Mouse (Mus musculus) fat pad, adult 2 months (tissue): ENCODE measurements around the gene Ctnnb1.
A peak's percentile ranks its signal among the peaks of the same experiment; 100 is the strongest.

Source experiments
- DNase-seq: peaks from one replicate; pipeline ENCODE4 v3.0.0-alpha.2; 2011; ENCODE audit warnings: low read depth, low spot score; ENCODE audit errors: extremely low read depth

Gene Ctnnb1

GRCm38 (mm10) chr9:120961466-120961865, 32.5 kb downstream of the Ctnnb1 start:
- no peak for DNase-seq

GRCm38 (mm10) chr9:120961969-120962700, 33.1 kb downstream of the Ctnnb1 start:
- peak; percentile 74 for DNase-seq

- no peak for DNase-seq
Measured at GRCm38 (mm10) chr9:120963104-120963503, 34.1 kb downstream of the Ctnnb1 start.

- no peak for DNase-seq
Measured at GRCm38 (mm10) chr9:120963720-120964119, 34.7 kb downstream of the Ctnnb1 start.

- no peak for DNase-seq
Measured at GRCm38 (mm10) chr9:120964224-120964623, 35.2 kb downstream of the Ctnnb1 start.

- DNase-seq, result no peak
Measured at GRCm38 (mm10) chr9:120965007-120965406, 36.0 kb downstream of the Ctnnb1 start.

- DNase-seq, result no peak
Measured at GRCm38 (mm10) chr9:120973026-120973515, 44.1 kb downstream of the Ctnnb1 start.

GRCm38 (mm10) chr9:120974209-120974608, 45.2 kb downstream of the Ctnnb1 start:
- no peak for DNase-seq

- no peak for DNase-seq
Measured at GRCm38 (mm10) chr9:120976158-120976557, 47.1 kb downstream of the Ctnnb1 start.

- no peak for DNase-seq
Measured at GRCm38 (mm10) chr9:120976856-120977255, 47.8 kb downstream of the Ctnnb1 start.

GRCm38 (mm10) chr9:120981777-120982176, 52.8 kb downstream of the Ctnnb1 start:
- DNase-seq, result no peak

GRCm38 (mm10) chr9:120983849-120984248, 54.8 kb downstream of the Ctnnb1 start:
- no peak for DNase-seq

- no peak for DNase-seq
Measured at GRCm38 (mm10) chr9:120984509-120984908, 55.5 kb downstream of the Ctnnb1 start.

- DNase-seq, result no peak
Measured at GRCm38 (mm10) chr9:120985009-120985408, 56.0 kb downstream of the Ctnnb1 start.

GRCm38 (mm10) chr9:120985524-120985923, 56.5 kb downstream of the Ctnnb1 start:
- DNase-seq, result no peak

GRCm38 (mm10) chr9:120986255-120986654, 57.2 kb downstream of the Ctnnb1 start:
- no peak for DNase-seq

GRCm38 (mm10) chr9:120986994-120987393, 58.0 kb downstream of the Ctnnb1 start:
- no peak for DNase-seq

GRCm38 (mm10) chr9:120988088-120988487, 59.1 kb downstream of the Ctnnb1 start:
- no peak for DNase-seq

- DNase-seq, result no peak
Measured at GRCm38 (mm10) chr9:120989806-120990700, 61.0 kb downstream of the Ctnnb1 start.

- DNase-seq, result no peak
Measured at GRCm38 (mm10) chr9:120991801-120992200, 62.8 kb downstream of the Ctnnb1 start.

GRCm38 (mm10) chr9:120993004-120993403, 64.0 kb downstream of the Ctnnb1 start:
- DNase-seq, result no peak
